1 mouse cellular context compared by ENCODE assay signal in the genomic region with DNA sequence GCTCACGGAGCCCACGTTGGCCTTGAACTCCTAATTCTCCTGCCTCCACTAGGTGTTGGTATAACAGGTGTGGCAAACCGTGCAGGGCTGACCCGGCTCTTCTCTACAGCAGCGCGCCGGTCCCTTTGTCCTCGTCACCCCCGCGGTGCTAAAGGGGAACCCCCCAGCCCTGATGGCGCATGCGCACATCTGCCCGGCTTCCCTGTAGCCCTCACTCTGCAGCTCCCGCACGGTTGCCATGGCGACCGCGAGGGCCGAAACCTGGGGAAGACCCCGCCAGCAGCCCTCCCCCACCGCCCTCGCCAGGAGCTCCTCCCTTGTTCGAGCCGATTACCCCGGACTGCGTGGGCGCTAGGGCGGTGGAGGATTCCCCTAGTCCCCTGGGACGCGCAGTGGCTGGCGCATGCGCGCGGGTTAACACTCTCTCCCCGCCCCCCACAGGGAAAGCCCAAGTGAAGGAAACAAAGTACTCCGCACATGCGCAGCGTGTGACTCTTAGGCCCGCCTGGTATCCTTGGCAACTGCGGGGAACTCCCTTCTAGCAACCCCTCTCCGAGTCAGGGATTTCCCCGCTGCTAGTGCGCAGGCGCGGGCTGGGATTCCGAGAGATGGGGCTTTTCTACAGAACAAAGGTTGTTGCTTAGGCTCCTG.
TF ChIP-seq lines count a peak whose summit lies in the region.

No protein-coding gene starts in this region.

TF ChIP-seq in MEL, 35 proteins besides CTCF, POLR2A, EP300 and RAD21 (continued from another document):
- TF ChIP-seq TCF12 (IDR thresholded peaks at IDR 0.05; ENCODE audit: low read depth, low read length) = peak; percentile 58; the same call in 1 of the 2 replicates
- TF ChIP-seq TBP (IDR thresholded peaks at IDR 0.05; ENCODE audit: low read depth, low read length) = 0 out of 2 replicates have a peak, but pooled peaks have one; percentile 39
- peak; percentile 17; the same call in 1 of the 2 replicates for TF ChIP-seq MAX (IDR thresholded peaks at IDR 0.05; ENCODE audit: low read length)
- no peak for TF ChIP-seq E2F4 (IDR thresholded peaks at IDR 0.05; ENCODE audit: borderline replicate concordance, low read depth, low read length)
- no peak for TF ChIP-seq CHD1 (IDR thresholded peaks at IDR 0.05; ENCODE audit: low read depth, low read length)
- no peak for TF ChIP-seq UBTF (IDR thresholded peaks at IDR 0.05; ENCODE audit: borderline replicate concordance, insufficient read depth, low read depth, low read length)
- TF ChIP-seq ZC3H11A (IDR thresholded peaks at IDR 0.05; ENCODE audit: low read depth, low read length) = no peak
- no peak; the same call in 1 of the 2 replicates for TF ChIP-seq ZNF384 (IDR thresholded peaks at IDR 0.05; ENCODE audit: low read depth, low read length)
- TF ChIP-seq MEF2A (IDR thresholded peaks at IDR 0.05; ENCODE audit: extremely low read depth, insufficient replicate concordance, low read depth, low read length, poor library complexity, severe bottlenecking) = 0 out of 2 replicates have a peak, but pooled peaks have one; percentile 19
- peak; percentile 80 for TF ChIP-seq NELFE (IDR thresholded peaks at IDR 0.05; ENCODE audit: low read depth, low read length)
- no peak for TF ChIP-seq MYC (IDR thresholded peaks at IDR 0.05; ENCODE audit: low read depth, low read length)
- TF ChIP-seq TAL1 (IDR thresholded peaks at IDR 0.05; ENCODE audit: low read length) = no peak
- no peak for TF ChIP-seq POLR2AphosphoS5 (IDR thresholded peaks at IDR 0.05; ENCODE audit: borderline replicate concordance, low read depth, low read length)
